8 mouse cellular contexts compared by ENCODE assay signal in genomic region chr3:41182036-41182899, GRCm38 (mm10).
A peak's percentile ranks its signal among the peaks of the same experiment; 100 is the strongest.
DNase-seq lines count a peak whose midpoint lies in the region; ATAC-seq lines count a peak whose summit lies in the region.

No protein-coding gene starts in this region.

- peak; percentile 98 for DNase-seq in 3T3-L1 (ENCODE audit: low read depth, low spot score)
- peak; percentile 57 to 67 for DNase-seq in adrenal gland, postnatal 4 days (ENCODE audit: low spot score in 2 of 2)
- DNase-seq in embryonic facial prominence, embryonic 14.5 days (ENCODE audit: low spot score): peak; percentile 92
- peak; percentile 80 for DNase-seq in heart, adult 8-10 months (ENCODE audit: low spot score)
- peak; percentile 77 to 87 for DNase-seq in kidney, adult 8-10 months
- DNase-seq in spleen, postnatal 10 days (ENCODE audit: low spot score in 2 of 2): peak; percentile 74 to 90

- no peak overlapping the region for H3K4me3 ChIP-seq in embryonic facial prominence, embryonic 14.5 days (ENCODE audit: low read depth, low read length)
- no peak overlapping the region for H3K4me3 ChIP-seq in limb, embryonic 12.5 days (replicated peaks)
- H3K4me3 ChIP-seq in midbrain, embryonic 16.5 days (ENCODE audit: low read depth, low read length): no peak overlapping the region

- 0 out of 2 replicates have a peak, but pooled peaks cover 2% of the 10 kb centered on the region for H3K4me1 ChIP-seq in embryonic facial prominence, embryonic 14.5 days (ENCODE audit: control insufficient read depth, insufficient read depth, low read length)
- H3K4me1 ChIP-seq in limb, embryonic 12.5 days (replicated peaks): peaks cover 8% of the 10 kb centered on the region
- H3K4me1 ChIP-seq in midbrain, embryonic 16.5 days (ENCODE audit: control insufficient read depth, insufficient read depth, low read length): 0 out of 2 replicates have a peak, but pooled peaks cover 2% of the 10 kb centered on the region

- H3K27ac ChIP-seq in embryonic facial prominence, embryonic 14.5 days (replicated peaks; ENCODE audit: low read depth, low read length): no peak overlapping the region
- H3K27ac ChIP-seq in limb, embryonic 12.5 days: no peak overlapping the region
- H3K27ac ChIP-seq in midbrain, embryonic 16.5 days (ENCODE audit: low read length): no peak overlapping the region

- 48% methylated on average over 15 of the region's 15 CpGs for WGBS in embryonic facial prominence, embryonic 14.5 days
- WGBS in limb, embryonic 12.5 days: 54% methylated on average over 15 of the region's 15 CpGs
- WGBS in midbrain, embryonic 16.5 days: 56% methylated on average over 15 of the region's 15 CpGs

- no peak overlapping the region for H3K9ac ChIP-seq in embryonic facial prominence, embryonic 14.5 days (ENCODE audit: low read depth, low read length)
- no peak overlapping the region for H3K9ac ChIP-seq in limb, embryonic 12.5 days (replicated peaks)
- H3K9ac ChIP-seq in midbrain, embryonic 16.5 days (ENCODE audit: low read depth, low read length): no peak overlapping the region

- H3K9me3 ChIP-seq in embryonic facial prominence, embryonic 14.5 days (ENCODE audit: control insufficient read depth, low read length): no peaks in the 10 kb centered on the region
- no peaks in the 10 kb centered on the region for H3K9me3 ChIP-seq in limb, embryonic 12.5 days
- no peaks in the 10 kb centered on the region for H3K9me3 ChIP-seq in midbrain, embryonic 16.5 days (replicated peaks; ENCODE audit: control insufficient read depth, low read length, poor library complexity, severe bottlenecking)

- no peaks in the 10 kb centered on the region for H3K27me3 ChIP-seq in embryonic facial prominence, embryonic 14.5 days (replicated peaks; ENCODE audit: control insufficient read depth, insufficient read depth, low read length)
- peaks cover 15% of the 10 kb centered on the region; the same call in 1 of the 2 replicates for H3K27me3 ChIP-seq in limb, embryonic 12.5 days
- no peaks in the 10 kb centered on the region; the same call in 1 of the 2 replicates for H3K27me3 ChIP-seq in midbrain, embryonic 16.5 days (ENCODE audit: control insufficient read depth, insufficient read depth, low read depth, low read length)

- H3K36me3 ChIP-seq in embryonic facial prominence, embryonic 14.5 days (ENCODE audit: control insufficient read depth, insufficient read depth, low read length): no peaks in the 10 kb centered on the region
- no peaks in the 10 kb centered on the region for H3K36me3 ChIP-seq in limb, embryonic 12.5 days
- no peaks in the 10 kb centered on the region for H3K36me3 ChIP-seq in midbrain, embryonic 16.5 days (ENCODE audit: control insufficient read depth, insufficient read depth, low read length)

- H3K4me2 ChIP-seq in embryonic facial prominence, embryonic 14.5 days (ENCODE audit: low read depth, low read length): no peak overlapping the region
- no peak overlapping the region for H3K4me2 ChIP-seq in limb, embryonic 12.5 days
- peak overlapping the region; percentile 10; the same call in 1 of the 2 replicates for H3K4me2 ChIP-seq in midbrain, embryonic 16.5 days (ENCODE audit: low read length)

- peak; percentile 84 for ATAC-seq in embryonic facial prominence, embryonic 14.5 days (ENCODE audit: low read depth)
- ATAC-seq in limb, embryonic 12.5 days (ENCODE audit: insufficient number of reproducible peaks, insufficient read depth, low FRiP score, low TSS enrichment, low read depth): peak; percentile 72
- peak; percentile 95 for ATAC-seq in midbrain, embryonic 16.5 days
